Mouse (Mus musculus) midbrain, embryonic 10.5 days (tissue): ENCODE measurements around the gene 1110065P20Rik. TPM values are rescaled to one million over a fixed set of nuclear protein-coding genes. Genes with fewer than 3 reads are reported as not detected.

ENCODE experiments used
- DNase-seq: peaks from one replicate; pipeline ENCODE4 v3.0.0-alpha.2; 2017; ENCODE audit warnings: low spot score
- H3K27ac ChIP-seq: fragments of 300-500 bp; sonication (generic); replicated peaks from 2 replicates; pipeline ENCODE4 v1.5.1; 2016; ENCODE audit warnings: mild to moderate bottlenecking
- H3K27me3 ChIP-seq: fragments of 300-500 bp; sonication (generic); 2 replicates; pipeline ENCODE4 v1.6.1; 2016; ENCODE audit warnings: low read depth, mild to moderate bottlenecking; ENCODE audit not compliant: poor library complexity, severe bottlenecking
- H3K36me3 ChIP-seq: fragments of 300-500 bp; sonication (generic); 2 replicates; pipeline ENCODE4 v1.6.1; 2016; ENCODE audit warnings: mild to moderate bottlenecking, moderate library complexity
- H3K4me1 ChIP-seq: fragments of 300-500 bp; sonication (generic); 2 replicates; pipeline ENCODE4 v1.6.1; 2016
- H3K4me3 ChIP-seq: fragments of 300-500 bp; sonication (generic); 2 replicates; pipeline ENCODE4 v1.5.1; 2016; ENCODE audit warnings: mild to moderate bottlenecking, moderate library complexity
- H3K9me3 ChIP-seq: fragments of 300-500 bp; sonication (generic); replicated peaks from 2 replicates; pipeline ENCODE4 v1.6.1; 2016; ENCODE audit warnings: mild to moderate bottlenecking
- WGBS: fragments of 180-500 bp; shearing (Covaris S2); methylation state at CpG from one replicate; pipeline ENCODE4 v1.1.7; 2016; 5-methylcytosine and 5-hydroxymethylcytosine counted together
- polyA plus RNA-seq: library from polyadenylated mRNA; unstranded; fragments of >200 nt; fragmentation: Nextera tagmentation; extraction: Ambion mirVana; gene quantifications from 2 replicates; pipeline ENCODE4 v1.2.1, GENCODE M21; 2016

The 1110065P20Rik gene
- polyA plus RNA-seq, 1 experiment from 2014 or later: 52.2 TPM

- no peak for DNase-seq
- no peaks in the 10 kb centered on the region for H3K4me1 ChIP-seq
- no peaks in the 10 kb centered on the region for H3K9me3 ChIP-seq
- H3K27ac ChIP-seq: no peak overlapping the region
- no peak overlapping the region for H3K4me3 ChIP-seq
- 95% methylated on average over 21 of the region's 21 CpGs for WGBS
- peaks cover 96% of the 10 kb centered on the region for H3K36me3 ChIP-seq
- no peaks in the 10 kb centered on the region for H3K27me3 ChIP-seq
These were observed 25.5 kb downstream of the 1110065P20Rik start for GRCm38 (mm10) chr4:124825371-124825965.

GRCm38 (mm10) chr4:124824967-124825366, 26.0 kb downstream of the 1110065P20Rik start:
- no peak for DNase-seq
- H3K27me3 ChIP-seq: no peaks in the 10 kb centered on the region
- H3K9me3 ChIP-seq: no peaks in the 10 kb centered on the region
- no peak overlapping the region for H3K27ac ChIP-seq
- H3K36me3 ChIP-seq: peaks cover 96% of the 10 kb centered on the region
- 96% methylated on average over 6 of the region's 6 CpGs for WGBS
- no peaks in the 10 kb centered on the region for H3K4me1 ChIP-seq
- no peak overlapping the region for H3K4me3 ChIP-seq

GRCm38 (mm10) chr4:124818832-124819231, 32.2 kb downstream of the 1110065P20Rik start:
- no peak overlapping the region for H3K4me3 ChIP-seq
- no peak overlapping the region for H3K27ac ChIP-seq
- H3K36me3 ChIP-seq: peaks cover 54% of the 10 kb centered on the region
- no peaks in the 10 kb centered on the region for H3K27me3 ChIP-seq
- no peaks in the 10 kb centered on the region for H3K9me3 ChIP-seq
- peaks cover 17% of the 10 kb centered on the region for H3K4me1 ChIP-seq
- 89% methylated on average over 4 of the region's 4 CpGs for WGBS
- DNase-seq: no peak

GRCm38 (mm10) chr4:124817803-124818202, 33.2 kb downstream of the 1110065P20Rik start:
- DNase-seq: peak; percentile 39
- Histone ChIP-seq H3K9me3 (no peaks in the 10 kb centered on the region), H3K27ac (no peak overlapping the region), H3K4me3 (no peak overlapping the region), H3K27me3 (no peaks in the 10 kb centered on the region), H3K36me3 (peaks cover 54% of the 10 kb centered on the region), H3K4me1 (peaks cover 17% of the 10 kb centered on the region)
- 15% methylated on average over 6 of the region's 6 CpGs for whole genome bisulfite sequencing

- H3K27me3 ChIP-seq: no peaks in the 10 kb centered on the region
- no peak for DNase-seq
- WGBS: 95% methylated on average over 11 of the region's 11 CpGs
- H3K9me3 ChIP-seq: no peaks in the 10 kb centered on the region
- H3K27ac ChIP-seq: no peak overlapping the region
- H3K4me3 ChIP-seq: no peak overlapping the region
- H3K36me3 ChIP-seq: peaks cover 48% of the 10 kb centered on the region
- H3K4me1 ChIP-seq: peaks cover 28% of the 10 kb centered on the region
These were observed 35.1 kb downstream of the 1110065P20Rik start for GRCm38 (mm10) chr4:124815901-124816300.

GRCm38 (mm10) chr4:124811347-124811975, 39.5 kb downstream of the 1110065P20Rik start:
- Histone ChIP-seq H3K36me3 (peaks cover 74% of the 10 kb centered on the region), H3K27ac (no peak overlapping the region), H3K27me3 (no peaks in the 10 kb centered on the region), H3K4me1 (peaks cover 14% of the 10 kb centered on the region), H3K4me3 (no peak overlapping the region; the same call in 1 of the 2 replicates), H3K9me3 (no peaks in the 10 kb centered on the region)
- DNase-seq: no peak
- WGBS: 21% methylated on average over 9 of the region's 9 CpGs

- no peak overlapping the region for H3K27ac ChIP-seq
- H3K36me3 ChIP-seq: peaks cover 78% of the 10 kb centered on the region
- H3K4me1 ChIP-seq: peaks cover 14% of the 10 kb centered on the region
- 97% methylated on average over 7 of the region's 7 CpGs for WGBS
- H3K4me3 ChIP-seq: no peak overlapping the region
- no peaks in the 10 kb centered on the region for H3K27me3 ChIP-seq
- H3K9me3 ChIP-seq: no peaks in the 10 kb centered on the region
- no peak for DNase-seq
These were observed 40.9 kb downstream of the 1110065P20Rik start for GRCm38 (mm10) chr4:124810056-124810455.

- Histone ChIP-seq H3K9me3 (no peaks in the 10 kb centered on the region), H3K4me1 (peaks cover 14% of the 10 kb centered on the region), H3K27me3 (no peaks in the 10 kb centered on the region), H3K36me3 (peaks cover 85% of the 10 kb centered on the region), H3K4me3 (no peak overlapping the region), H3K27ac (no peak overlapping the region)
- WGBS: 87% methylated on average over 9 of the region's 9 CpGs
- no peak for DNase-seq
These were observed 41.7 kb downstream of the 1110065P20Rik start for GRCm38 (mm10) chr4:124809136-124809883.

GRCm38 (mm10) chr4:124808511-124808910, 42.5 kb downstream of the 1110065P20Rik start:
- H3K27me3 ChIP-seq: no peaks in the 10 kb centered on the region
- H3K4me1 ChIP-seq: peaks cover 17% of the 10 kb centered on the region
- no peak for DNase-seq
- H3K4me3 ChIP-seq: no peak overlapping the region
- no peak overlapping the region for H3K27ac ChIP-seq
- 85% methylated on average over 5 of the region's 5 CpGs for WGBS
- no peaks in the 10 kb centered on the region for H3K9me3 ChIP-seq
- H3K36me3 ChIP-seq: peaks cover 84% of the 10 kb centered on the region

GRCm38 (mm10) chr4:124803406-124803805, 47.6 kb downstream of the 1110065P20Rik start:
- Histone ChIP-seq H3K27me3 (no peaks in the 10 kb centered on the region), H3K9me3 (no peaks in the 10 kb centered on the region), H3K4me1 (peaks cover 26% of the 10 kb centered on the region), H3K27ac (no peak overlapping the region), H3K4me3 (peak overlapping the region; percentile 88), H3K36me3 (peaks cover 61% of the 10 kb centered on the region)
- WGBS: 79% methylated on average over 6 of the region's 6 CpGs
- DNase-seq: no peak

GRCm38 (mm10) chr4:124802309-124803260, 48.4 kb downstream of the 1110065P20Rik start:
- WGBS: 2% methylated on average over 50 of the region's 53 CpGs
- Histone ChIP-seq H3K36me3 (peaks cover 60% of the 10 kb centered on the region), H3K9me3 (no peaks in the 10 kb centered on the region), H3K4me1 (peaks cover 26% of the 10 kb centered on the region), H3K27ac (peak overlapping the region; percentile 98), H3K27me3 (no peaks in the 10 kb centered on the region), H3K4me3 (peak overlapping the region; percentile 88)
- peak; percentile 98 for DNase-seq
